Mouse (Mus musculus) bone marrow, adult 2 months (tissue): Measurements from ENCODE around the gene Nox3. TPM values are rescaled to one million over a fixed set of nuclear protein-coding genes. Genes with fewer than 3 reads are reported as not detected.

Experiments used
- H3K27ac ChIP-seq: fragments of 200-500 bp; 2 replicates; pipeline ENCODE4 v1.5.1; 2012; ENCODE audit warnings: low read depth, mild to moderate bottlenecking, control low read depth, inconsistent platforms, low read length; ENCODE audit not compliant: control insufficient read depth, poor library complexity, insufficient read depth
- H3K4me1 ChIP-seq: fragments of 200-500 bp; 2 replicates; pipeline ENCODE4 v1.6.1; 2011; ENCODE audit warnings: low read length; ENCODE audit not compliant: control insufficient read depth, insufficient read depth
- H3K4me3 ChIP-seq: fragments of 200-500 bp; replicated peaks from 2 replicates; pipeline ENCODE3; 2011; ENCODE audit warnings: mild to moderate bottlenecking, low read depth, low read length, control low read depth; ENCODE audit not compliant: control insufficient read depth
- CTCF ChIP-seq: fragments of 200-500 bp; IDR thresholded peaks from 2 replicates; pipeline ENCODE4 v1.5.1; 2011; ENCODE audit warnings: low read length, control low read depth; ENCODE audit not compliant: control insufficient read depth, insufficient read depth
- POLR2A ChIP-seq: fragments of 200-500 bp; IDR thresholded peaks from 2 replicates; pipeline ENCODE4 v1.6.1; 2011; ENCODE audit warnings: low read depth, mild to moderate bottlenecking, control low read depth, low read length, borderline replicate concordance; ENCODE audit not compliant: control insufficient read depth
- WGBS: fragments of 180-500 bp; shearing (Covaris S2); methylation state at CpG from one replicate; pipeline ENCODE4 v1.1.7; 2018; 5-methylcytosine and 5-hydroxymethylcytosine counted together
- polyA plus RNA-seq: library from polyadenylated mRNA; stranded (reverse); fragments of >200 nt; gene quantifications from 2 replicates; pipeline ENCODE4 v1.2.4, GENCODE M21; 2011; ENCODE audit warnings: low replicate concordance; ENCODE audit not compliant: missing spikeins, insufficient read depth, insufficient read length

The Nox3 gene
- polyA plus RNA-seq, 1 experiment: not detected

GRCm38 (mm10) chr17:3616329-3617216 lies 79.5 kb downstream of the Nox3 start:
- Histone ChIP-seq H3K4me3 (no peak overlapping the region), H3K4me1 (no peaks in the 10 kb centered on the region), H3K27ac (no peak overlapping the region)
- TF ChIP-seq POLR2A: no peak
- no peak for TF ChIP-seq CTCF
- WGBS: 69% methylated on average over 7 of the region's 7 CpGs

GRCm38 (mm10) chr17:3615553-3615952 lies 80.5 kb downstream of the Nox3 start:
- Histone ChIP-seq H3K27ac (no peak overlapping the region), H3K4me1 (no peaks in the 10 kb centered on the region), H3K4me3 (no peak overlapping the region)
- no peak for TF ChIP-seq CTCF
- WGBS: 48% methylated on average over 1 of the region's 1 CpGs

GRCm38 (mm10) chr17:3611781-3612075 lies 84.3 kb downstream of the Nox3 start:
- no peak overlapping the region for H3K4me3 ChIP-seq
- no peaks in the 10 kb centered on the region for H3K4me1 ChIP-seq
- H3K27ac ChIP-seq: no peak overlapping the region
- WGBS: 76% methylated on average over 5 of the region's 5 CpGs
- TF ChIP-seq CTCF: no peak
- no peak for TF ChIP-seq POLR2A

- Histone ChIP-seq H3K27ac (no peak overlapping the region), H3K4me1 (no peaks in the 10 kb centered on the region), H3K4me3 (no peak overlapping the region)
- 31% methylated on average over 21 of the region's 21 CpGs for WGBS
- no peak for TF ChIP-seq POLR2A
Measured at GRCm38 (mm10) chr17:3610928-3611780, 84.9 kb downstream of the Nox3 start.

- H3K27ac ChIP-seq: no peak overlapping the region
- no peaks in the 10 kb centered on the region for H3K4me1 ChIP-seq
- WGBS: 70% methylated on average over 7 of the region's 7 CpGs
- no peak overlapping the region for H3K4me3 ChIP-seq
- TF ChIP-seq CTCF: no peak
- no peak for TF ChIP-seq POLR2A
Measured at GRCm38 (mm10) chr17:3610307-3610754, 85.7 kb downstream of the Nox3 start.

GRCm38 (mm10) chr17:3602954-3603672 lies 92.9 kb downstream of the Nox3 start:
- TF ChIP-seq CTCF (no peak), POLR2A (no peak)
- H3K4me3 ChIP-seq: no peak overlapping the region
- WGBS: 83% methylated on average over 6 of the region's 6 CpGs
- no peak overlapping the region for H3K27ac ChIP-seq
- H3K4me1 ChIP-seq: no peaks in the 10 kb centered on the region

GRCm38 (mm10) chr17:3598393-3598792 lies 97.7 kb downstream of the Nox3 start:
- WGBS: 47% methylated on average over 1 of the region's 1 CpGs
- no peaks in the 10 kb centered on the region for H3K4me1 ChIP-seq
- TF ChIP-seq CTCF (no peak), POLR2A (no peak)
- no peak overlapping the region for H3K4me3 ChIP-seq
- H3K27ac ChIP-seq: no peak overlapping the region

- no peak for TF ChIP-seq POLR2A
- no peak for TF ChIP-seq CTCF
- H3K4me3 ChIP-seq: no peak overlapping the region
- WGBS: 71% methylated on average over 1 of the region's 1 CpGs
- no peak overlapping the region for H3K27ac ChIP-seq
- H3K4me1 ChIP-seq: no peaks in the 10 kb centered on the region
Measured at GRCm38 (mm10) chr17:3597866-3598265, 98.2 kb downstream of the Nox3 start.
